Mouse (Mus musculus) gastrocnemius, postnatal 4 days (tissue): ENCODE measurements around the gene Enoph1. TPM values are rescaled to one million over a fixed set of nuclear protein-coding genes. Genes with fewer than 3 reads are reported as not detected.

Experiments used
- total RNA-seq, 2 experiments: library from RNA; stranded (reverse); gene quantifications; 2 replicates each; pipeline ENCODE4 v1.2.3; 2021

Enoph1 gene
- total RNA-seq, 2 experiments from 2014 or later, result 13.9 to 14.7 TPM

Other genes with a start within 250 kb of the Enoph1 start
- gene Vamp9, start 133.7 kb upstream of the Enoph1 start, total RNA-seq, result under 1 TPM in 1 of 2 experiments, not detected in 1; 0.41 TPM
- gene Hnrnpd, start 61.0 kb upstream of the Enoph1 start, total RNA-seq, result 100 to 1,000 TPM; 214 to 238 TPM
- gene 4930524J08Rik, start 60.9 kb upstream of the Enoph1 start, total RNA-seq, result 1 to 10 TPM; 2.6 to 2.8 TPM
- gene Hnrnpdl, start 321 bp upstream of the Enoph1 start, total RNA-seq, result 100 to 1,000 TPM; 116 to 132 TPM
- 1 to 10 TPM; 5.1 to 5.7 TPM for gene Tmem150c, start 119.8 kb downstream of the Enoph1 start, total RNA-seq